Mouse (Mus musculus): Measurements from ENCODE around the gene F2rl3. TPM values are rescaled to one million over a fixed set of nuclear protein-coding genes. Genes with fewer than 3 reads are reported as not detected.
A peak's percentile ranks its signal among the peaks of the same experiment; 100 is the strongest.

The F2rl3 gene
- polyA plus RNA-seq, 1 experiment from 2014 or later: 1.3 TPM

- Histone ChIP-seq H3K4me2 (replicated peaks; ENCODE audit: low read depth, low read length) (no peak overlapping the region), H3K9me3 (ENCODE audit: low read length) (no peaks in the 10 kb centered on the region), H3K27me3 (replicated peaks; ENCODE audit: insufficient read depth, low read length) (no peaks in the 10 kb centered on the region), H3K4me1 (ENCODE audit: insufficient read depth, low read depth, low read length) (peaks cover 5% of the 10 kb centered on the region; the same call in 1 of the 2 replicates), H3K36me3 (ENCODE audit: insufficient read depth, low read length) (peaks cover 54% of the 10 kb centered on the region; the same call in 1 of the 2 replicates), H3K4me3 (ENCODE audit: low read depth, low read length) (no peak overlapping the region), H3K9ac (replicated peaks; ENCODE audit: low read depth) (no peak overlapping the region), H3K27ac (ENCODE audit: low read length) (no peak overlapping the region)
- TF ChIP-seq EP300 (IDR thresholded peaks at IDR 0.05) (no peak), CTCF (IDR thresholded peaks at IDR 0.05) (no peak)
- 68% methylated on average over 1 of the region's 1 CpGs for WGBS
- no peak for DNase-seq (ENCODE audit: low spot score)
- ATAC-seq: no peak
Measured at GRCm38 (mm10) chr8:72728636-72729035, 33.0 kb upstream of the F2rl3 start.

GRCm38 (mm10) chr8:72735001-72735400 lies 26.7 kb upstream of the F2rl3 start:
- DNase-seq (ENCODE audit: low spot score) (no peak), ATAC-seq (no peak)
- 68% methylated on average over 5 of the region's 5 CpGs for WGBS
- Histone ChIP-seq H3K4me3 (ENCODE audit: low read depth, low read length) (no peak overlapping the region), H3K27me3 (replicated peaks; ENCODE audit: insufficient read depth, low read length) (no peaks in the 10 kb centered on the region), H3K36me3 (ENCODE audit: insufficient read depth, low read length) (peaks cover 40% of the 10 kb centered on the region), H3K9me3 (ENCODE audit: low read length) (no peaks in the 10 kb centered on the region), H3K4me1 (ENCODE audit: insufficient read depth, low read depth, low read length) (no peaks in the 10 kb centered on the region), H3K27ac (ENCODE audit: low read length) (no peak overlapping the region), H3K9ac (replicated peaks; ENCODE audit: low read depth) (no peak overlapping the region), H3K4me2 (replicated peaks; ENCODE audit: low read depth, low read length) (no peak overlapping the region)
- TF ChIP-seq EP300 (IDR thresholded peaks at IDR 0.05): no peak
- TF ChIP-seq CTCF (IDR thresholded peaks at IDR 0.05): no peak

- Histone ChIP-seq H3K36me3 (ENCODE audit: insufficient read depth, low read length) (peaks cover 44% of the 10 kb centered on the region), H3K4me3 (ENCODE audit: low read depth, low read length) (no peak overlapping the region), H3K27me3 (replicated peaks; ENCODE audit: insufficient read depth, low read length) (no peaks in the 10 kb centered on the region), H3K9ac (replicated peaks; ENCODE audit: low read depth) (no peak overlapping the region), H3K4me1 (ENCODE audit: insufficient read depth, low read depth, low read length) (no peaks in the 10 kb centered on the region), H3K27ac (ENCODE audit: low read length) (no peak overlapping the region), H3K4me2 (replicated peaks; ENCODE audit: low read depth, low read length) (no peak overlapping the region), H3K9me3 (ENCODE audit: low read length) (no peaks in the 10 kb centered on the region)
- ATAC-seq (peak; percentile 56), DNase-seq (ENCODE audit: low spot score) (peak; percentile 49)
- TF ChIP-seq CTCF (IDR thresholded peaks at IDR 0.05) (no peak), EP300 (IDR thresholded peaks at IDR 0.05) (no peak)
Measured at GRCm38 (mm10) chr8:72736868-72737267, 24.8 kb upstream of the F2rl3 start.

GRCm38 (mm10) chr8:72746061-72746460 lies 15.6 kb upstream of the F2rl3 start:
- no peak overlapping the region for H3K4me2 ChIP-seq (replicated peaks; ENCODE audit: low read depth, low read length)
- no peaks in the 10 kb centered on the region for H3K4me1 ChIP-seq (ENCODE audit: insufficient read depth, low read depth, low read length)
- no peaks in the 10 kb centered on the region for H3K9me3 ChIP-seq (ENCODE audit: low read length)
- no peaks in the 10 kb centered on the region for H3K27me3 ChIP-seq (replicated peaks; ENCODE audit: insufficient read depth, low read length)
- no peak overlapping the region for H3K9ac ChIP-seq (replicated peaks; ENCODE audit: low read depth)
- ATAC-seq: peak; percentile 37; the same call in 1 of the 2 replicates
- no peak overlapping the region for H3K4me3 ChIP-seq (ENCODE audit: low read depth, low read length)
- no peak overlapping the region for H3K27ac ChIP-seq (ENCODE audit: low read length)
- WGBS: 35% methylated on average over 5 of the region's 5 CpGs
- TF ChIP-seq EP300 (IDR thresholded peaks at IDR 0.05) (no peak), CTCF (IDR thresholded peaks at IDR 0.05) (peak; percentile 83)
- DNase-seq (ENCODE audit: low spot score): peak; percentile 43
- H3K36me3 ChIP-seq (ENCODE audit: insufficient read depth, low read length): peaks cover 50% of the 10 kb centered on the region

- H3K9ac ChIP-seq (replicated peaks; ENCODE audit: low read depth): no peak overlapping the region
- ATAC-seq: no peak
- WGBS: 92% methylated on average over 26 of the region's 26 CpGs
- no peaks in the 10 kb centered on the region for H3K27me3 ChIP-seq (replicated peaks; ENCODE audit: insufficient read depth, low read length)
- H3K4me2 ChIP-seq (replicated peaks; ENCODE audit: low read depth, low read length): no peak overlapping the region
- no peaks in the 10 kb centered on the region for H3K9me3 ChIP-seq (ENCODE audit: low read length)
- no peaks in the 10 kb centered on the region for H3K4me1 ChIP-seq (ENCODE audit: insufficient read depth, low read depth, low read length)
- H3K36me3 ChIP-seq (ENCODE audit: insufficient read depth, low read length): peaks cover 64% of the 10 kb centered on the region
- DNase-seq (ENCODE audit: low spot score): no peak
- no peak overlapping the region for H3K27ac ChIP-seq (ENCODE audit: low read length)
- no peak for TF ChIP-seq EP300 (IDR thresholded peaks at IDR 0.05)
- no peak for TF ChIP-seq CTCF (IDR thresholded peaks at IDR 0.05)
- no peak overlapping the region for H3K4me3 ChIP-seq (ENCODE audit: low read depth, low read length)
Measured at GRCm38 (mm10) chr8:72749846-72750245, 11.8 kb upstream of the F2rl3 start.

- TF ChIP-seq CTCF (IDR thresholded peaks at IDR 0.05) (no peak), EP300 (IDR thresholded peaks at IDR 0.05) (no peak)
- no peaks in the 10 kb centered on the region for H3K4me1 ChIP-seq (ENCODE audit: insufficient read depth, low read depth, low read length)
- ATAC-seq (no peak), DNase-seq (ENCODE audit: low spot score) (no peak)
- no peak overlapping the region for H3K4me3 ChIP-seq (ENCODE audit: low read depth, low read length)
- H3K9ac ChIP-seq (replicated peaks; ENCODE audit: low read depth): no peak overlapping the region
- no peak overlapping the region for H3K4me2 ChIP-seq (replicated peaks; ENCODE audit: low read depth, low read length)
- H3K36me3 ChIP-seq (ENCODE audit: insufficient read depth, low read length): peaks cover 60% of the 10 kb centered on the region
- 97% methylated on average over 6 of the region's 6 CpGs for WGBS
- no peaks in the 10 kb centered on the region for H3K9me3 ChIP-seq (ENCODE audit: low read length)
- H3K27me3 ChIP-seq (replicated peaks; ENCODE audit: insufficient read depth, low read length): no peaks in the 10 kb centered on the region
- H3K27ac ChIP-seq (ENCODE audit: low read length): no peak overlapping the region
Measured at GRCm38 (mm10) chr8:72750266-72750665, 11.4 kb upstream of the F2rl3 start.

- Histone ChIP-seq H3K4me1 (ENCODE audit: insufficient read depth, low read depth, low read length) (no peaks in the 10 kb centered on the region), H3K9ac (replicated peaks; ENCODE audit: low read depth) (no peak overlapping the region), H3K27ac (ENCODE audit: low read length) (no peak overlapping the region), H3K4me3 (ENCODE audit: low read depth, low read length) (no peak overlapping the region), H3K9me3 (ENCODE audit: low read length) (no peaks in the 10 kb centered on the region), H3K27me3 (replicated peaks; ENCODE audit: insufficient read depth, low read length) (no peaks in the 10 kb centered on the region), H3K36me3 (ENCODE audit: insufficient read depth, low read length) (peaks cover 59% of the 10 kb centered on the region), H3K4me2 (replicated peaks; ENCODE audit: low read depth, low read length) (no peak overlapping the region)
- TF ChIP-seq CTCF (IDR thresholded peaks at IDR 0.05): peak; percentile 26
- no peak for TF ChIP-seq EP300 (IDR thresholded peaks at IDR 0.05)
- DNase-seq (ENCODE audit: low spot score): no peak
- WGBS: 92% methylated on average over 3 of the region's 3 CpGs
- no peak for ATAC-seq
Measured at GRCm38 (mm10) chr8:72751126-72751525, 10.6 kb upstream of the F2rl3 start.

Measured in lung, postnatal 0 days (tissue).